Mouse (Mus musculus): Measurements from ENCODE around the gene Actl10. TPM values are rescaled to one million over a fixed set of nuclear protein-coding genes. Genes with fewer than 3 reads are reported as not detected.

Gene Actl10
- polyA plus RNA-seq, 1 experiment from 2014 or later = 0.59 TPM

DNA sequence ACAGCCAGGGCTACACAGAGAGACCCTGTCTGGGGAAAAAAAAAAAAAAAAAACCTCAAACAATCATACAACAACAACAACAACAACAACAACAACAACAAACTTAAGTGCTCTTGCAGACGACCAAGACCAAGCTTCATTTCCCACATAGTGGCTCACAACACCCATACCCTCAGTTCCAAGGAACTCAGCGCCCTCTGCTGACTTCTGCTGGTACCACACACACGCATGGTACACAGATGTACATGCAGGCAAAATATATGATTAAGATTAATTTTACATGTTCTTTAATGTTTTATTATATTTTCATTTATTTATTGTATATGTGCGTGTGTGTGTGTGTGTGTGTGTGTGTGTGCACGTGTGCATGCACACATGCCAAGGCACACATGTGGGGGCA, 34.8 kb downstream of the Actl10 start:
- H3K27ac ChIP-seq (replicated peaks) = no peak overlapping the region
- H3K4me2 ChIP-seq (replicated peaks) = no peak overlapping the region
- H3K9ac ChIP-seq (replicated peaks) = no peak overlapping the region
- no peak overlapping the region for H3K4me3 ChIP-seq
- peaks cover 32% of the 10 kb centered on the region for H3K4me1 ChIP-seq
- no peaks in the 10 kb centered on the region for H3K27me3 ChIP-seq
- H3K36me3 ChIP-seq = no peaks in the 10 kb centered on the region
- no peak for ATAC-seq (replicated peaks)
- WGBS = 80% methylated on average over 5 of the region's 5 CpGs
- H3K9me3 ChIP-seq = no peaks in the 10 kb centered on the region

DNA sequence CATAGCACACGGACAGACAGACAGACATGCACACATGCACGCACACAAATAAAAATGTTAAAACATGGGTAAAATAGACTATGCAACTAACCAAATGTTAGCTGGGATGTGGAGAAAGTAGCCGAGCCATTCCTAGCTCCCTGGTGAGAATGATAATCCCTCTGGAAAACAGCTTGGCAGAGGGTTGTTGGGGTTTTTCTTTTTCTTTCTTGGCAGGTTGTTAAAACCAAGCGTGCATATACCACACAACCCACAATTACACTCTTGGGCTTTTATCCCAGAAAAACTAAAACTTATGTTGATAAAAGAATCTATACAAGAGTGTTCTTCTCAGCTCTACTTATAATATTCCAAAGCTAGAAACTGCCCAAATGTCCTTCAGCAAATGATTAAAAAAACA, 37.5 kb downstream of the Actl10 start:
- no peaks in the 10 kb centered on the region for H3K9me3 ChIP-seq
- H3K36me3 ChIP-seq = no peaks in the 10 kb centered on the region
- no peak for ATAC-seq (replicated peaks)
- peaks cover 19% of the 10 kb centered on the region for H3K4me1 ChIP-seq
- no peak overlapping the region for H3K4me2 ChIP-seq (replicated peaks)
- no peak overlapping the region for H3K4me3 ChIP-seq
- 56% methylated on average over 4 of the region's 4 CpGs for WGBS
- no peaks in the 10 kb centered on the region for H3K27me3 ChIP-seq
- no peak overlapping the region for H3K9ac ChIP-seq (replicated peaks)
- H3K27ac ChIP-seq (replicated peaks) = no peak overlapping the region; the same call in 1 of the 2 replicates

DNA sequence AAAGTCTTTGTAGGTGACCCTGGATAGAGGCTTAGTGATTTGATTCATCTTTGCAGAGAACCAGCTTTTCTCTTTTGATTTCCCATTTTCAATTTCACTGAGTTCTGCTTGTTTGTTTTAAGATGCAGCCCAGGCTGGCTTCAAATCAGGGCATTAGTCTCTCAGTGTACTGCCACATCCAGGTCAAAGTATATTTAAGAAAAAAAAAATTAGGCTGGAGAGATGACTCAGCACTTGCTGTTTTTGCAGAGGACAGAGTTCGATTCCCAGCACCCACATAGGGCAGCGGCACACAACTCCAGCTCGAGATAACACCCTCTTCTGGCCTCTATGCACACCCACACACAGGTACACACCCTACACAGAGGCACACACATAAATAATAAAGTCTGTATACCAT, 39.7 kb downstream of the Actl10 start:
- Histone ChIP-seq H3K36me3 (no peaks in the 10 kb centered on the region), H3K9ac (replicated peaks) (no peak overlapping the region), H3K9me3 (no peaks in the 10 kb centered on the region), H3K4me2 (replicated peaks) (no peak overlapping the region), H3K27ac (replicated peaks) (no peak overlapping the region), H3K27me3 (no peaks in the 10 kb centered on the region), H3K4me3 (no peak overlapping the region), H3K4me1 (no peaks in the 10 kb centered on the region)
- no peak for ATAC-seq (replicated peaks)
- WGBS = 86% methylated on average over 3 of the region's 3 CpGs

DNA sequence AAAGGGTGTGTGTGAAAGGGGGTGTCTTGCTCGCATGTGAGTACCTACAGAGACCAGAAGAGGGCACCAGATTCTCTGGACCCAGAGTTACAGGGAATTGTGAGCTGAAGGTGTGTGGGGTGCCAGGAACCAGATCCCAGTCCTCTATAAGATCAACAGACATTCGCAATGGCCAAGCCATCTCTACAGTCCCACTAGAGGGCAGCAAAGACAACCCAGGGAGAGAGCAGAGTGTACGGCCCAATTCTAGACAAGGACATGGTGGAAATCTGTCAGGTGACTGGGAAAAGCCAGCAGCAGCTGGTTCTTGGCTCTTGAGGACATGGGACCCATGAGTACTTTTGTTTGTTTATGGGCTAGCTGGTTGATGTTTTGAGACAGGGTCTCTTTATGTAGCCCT, 41.4 kb downstream of the Actl10 start:
- Histone ChIP-seq H3K4me1 (no peaks in the 10 kb centered on the region), H3K4me2 (replicated peaks) (no peak overlapping the region), H3K4me3 (no peak overlapping the region), H3K27ac (replicated peaks) (no peak overlapping the region), H3K9me3 (no peaks in the 10 kb centered on the region), H3K9ac (replicated peaks) (no peak overlapping the region), H3K27me3 (no peaks in the 10 kb centered on the region), H3K36me3 (no peaks in the 10 kb centered on the region)
- 69% methylated on average over 3 of the region's 3 CpGs for WGBS
- no peak for ATAC-seq (replicated peaks)

DNA sequence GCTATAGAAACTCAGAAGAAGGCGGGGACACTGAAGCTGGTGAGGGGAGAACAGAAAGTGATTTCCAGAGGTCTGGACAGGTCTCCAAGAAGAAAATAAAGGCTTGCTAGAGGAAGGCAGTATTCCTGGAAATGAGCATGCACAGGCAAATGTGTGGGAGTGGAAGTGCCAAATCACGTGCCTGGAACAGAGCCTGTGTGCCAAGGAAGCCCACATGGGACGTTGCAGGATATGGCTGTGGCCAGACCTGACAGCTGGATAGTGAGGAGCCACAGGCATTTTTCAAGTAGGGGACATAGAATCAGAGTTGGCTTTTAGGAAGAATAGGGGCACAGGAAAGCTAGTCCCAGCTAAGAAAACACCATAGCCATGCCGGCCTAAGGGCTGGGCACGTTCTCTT, 44.2 kb downstream of the Actl10 start:
- Histone ChIP-seq H3K27ac (replicated peaks) (no peak overlapping the region), H3K4me1 (no peaks in the 10 kb centered on the region)
- 79% methylated on average over 5 of the region's 5 CpGs for WGBS

DNA sequence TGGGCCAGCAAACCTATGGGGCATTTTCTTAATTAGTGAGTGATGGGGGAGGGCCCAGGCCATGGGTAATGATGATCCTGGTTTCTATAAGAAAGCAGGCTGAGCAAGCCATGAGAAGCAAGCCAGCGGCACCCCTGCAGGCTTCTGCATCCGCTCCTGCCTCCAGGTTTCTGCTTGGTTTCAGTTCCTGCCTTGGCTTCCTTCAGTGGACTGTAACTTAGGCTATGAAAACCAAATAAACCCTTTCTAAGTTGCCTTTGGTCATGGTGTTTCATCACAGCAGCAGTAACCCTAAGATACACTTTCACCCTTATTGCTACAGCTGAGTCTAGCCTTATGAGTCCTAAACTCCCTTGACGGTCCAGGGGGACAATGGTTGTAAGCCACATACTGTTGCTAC, 45.8 kb downstream of the Actl10 start:
- ATAC-seq (replicated peaks) = no peak
- Histone ChIP-seq H3K9ac (replicated peaks) (no peak overlapping the region), H3K4me1 (no peaks in the 10 kb centered on the region), H3K36me3 (no peaks in the 10 kb centered on the region), H3K9me3 (no peaks in the 10 kb centered on the region), H3K4me2 (replicated peaks) (no peak overlapping the region), H3K4me3 (no peak overlapping the region), H3K27me3 (no peaks in the 10 kb centered on the region), H3K27ac (replicated peaks) (no peak overlapping the region)
- 78% methylated on average over 3 of the region's 3 CpGs for WGBS

More for the DNA sequence above, 44.2 kb downstream of the Actl10 start:
- Histone ChIP-seq H3K4me3 (no peak overlapping the region), H3K4me2 (replicated peaks) (no peak overlapping the region), H3K9me3 (no peaks in the 10 kb centered on the region), H3K36me3 (no peaks in the 10 kb centered on the region), H3K27me3 (no peaks in the 10 kb centered on the region), H3K9ac (replicated peaks) (no peak overlapping the region)
- no peak for ATAC-seq (replicated peaks)

DNA sequence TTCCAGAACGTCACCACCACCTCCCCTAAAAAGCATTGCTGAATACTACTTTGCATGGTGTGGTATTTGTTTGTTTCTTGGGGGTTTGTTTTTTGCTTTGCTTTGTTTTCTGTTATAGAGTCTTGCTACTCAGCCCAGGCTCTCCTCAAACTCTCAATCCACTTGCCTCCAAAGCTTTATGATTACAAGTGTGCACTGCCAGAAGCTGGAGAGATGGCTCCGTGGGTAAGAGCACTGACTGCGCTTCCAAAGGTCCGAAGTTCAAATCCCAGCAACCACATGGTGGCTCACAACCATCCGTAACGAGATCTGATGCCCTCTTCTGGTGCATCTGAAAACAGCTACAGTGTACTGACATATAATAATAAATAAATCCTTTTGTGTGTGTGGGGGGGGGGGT, 49.0 kb downstream of the Actl10 start:
- Histone ChIP-seq H3K36me3 (no peaks in the 10 kb centered on the region), H3K27me3 (no peaks in the 10 kb centered on the region), H3K4me3 (no peak overlapping the region), H3K9me3 (no peaks in the 10 kb centered on the region), H3K27ac (replicated peaks) (no peak overlapping the region), H3K4me1 (peaks cover 14% of the 10 kb centered on the region), H3K9ac (replicated peaks) (no peak overlapping the region), H3K4me2 (replicated peaks) (no peak overlapping the region)
- 71% methylated on average over 6 of the region's 6 CpGs for WGBS
- no peak for ATAC-seq (replicated peaks)

DNA sequence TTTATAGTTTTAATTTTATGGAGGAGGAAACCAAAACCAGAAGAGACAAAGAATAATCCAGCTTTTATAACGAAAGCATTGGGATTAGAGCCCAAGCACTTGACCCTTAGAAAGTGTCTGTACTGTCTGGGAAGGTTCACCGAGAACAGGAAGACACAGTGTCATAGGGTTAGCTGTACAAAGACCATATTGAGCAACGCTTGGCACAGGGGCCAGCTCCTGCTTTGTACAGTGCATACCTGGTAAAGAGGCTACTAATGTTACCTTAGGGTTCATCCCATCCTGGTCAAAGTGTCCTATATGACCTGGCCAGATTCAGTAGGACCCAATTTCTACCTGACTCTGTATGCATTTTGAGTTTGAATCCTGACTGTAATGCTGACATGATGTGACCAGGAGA, 49.7 kb downstream of the Actl10 start:
- whole genome bisulfite sequencing = 72% methylated on average over 3 of the region's 3 CpGs
- no peaks in the 10 kb centered on the region for H3K36me3 ChIP-seq
- H3K27ac ChIP-seq (replicated peaks) = no peak overlapping the region
- H3K4me3 ChIP-seq = no peak overlapping the region
- H3K27me3 ChIP-seq = no peaks in the 10 kb centered on the region
- no peak for ATAC-seq (replicated peaks)
- H3K4me2 ChIP-seq (replicated peaks) = no peak overlapping the region
- H3K4me1 ChIP-seq = peaks cover 14% of the 10 kb centered on the region
- no peak overlapping the region for H3K9ac ChIP-seq (replicated peaks)
- no peaks in the 10 kb centered on the region for H3K9me3 ChIP-seq

Other genes starting within 250 kb of the Actl10 start
- gene Bpifb9b, start 244.5 kb upstream of the Actl10 start, polyA plus RNA-seq (2015; fragmentation: Nextera tagmentation; extraction: Ambion mirVana) = not detected in 2 replicates
- 15.3 and 18.2 TPM in 2 replicates for gene Cdk5rap1, start 178.8 kb upstream of the Actl10 start, polyA plus RNA-seq (2015; fragmentation: Nextera tagmentation; extraction: Ambion mirVana)
- 9.2 and 11.1 TPM in 2 replicates for gene Snta1, start 143.7 kb upstream of the Actl10 start, polyA plus RNA-seq (2015; fragmentation: Nextera tagmentation; extraction: Ambion mirVana)
- 78.0 and 82.3 TPM in 2 replicates for gene Cbfa2t2, start 115.3 kb upstream of the Actl10 start, polyA plus RNA-seq (2015; fragmentation: Nextera tagmentation; extraction: Ambion mirVana)
- 1.9 and 2.6 TPM in 2 replicates for gene 1700003F12Rik, start 4.7 kb upstream of the Actl10 start, polyA plus RNA-seq (2015; fragmentation: Nextera tagmentation; extraction: Ambion mirVana)
- gene Necab3, start 7.1 kb downstream of the Actl10 start, polyA plus RNA-seq (2015; fragmentation: Nextera tagmentation; extraction: Ambion mirVana) = 22.2 and 27.8 TPM in 2 replicates
- 14.1 and 15.8 TPM in 2 replicates for gene E2f1, start 18.1 kb downstream of the Actl10 start, polyA plus RNA-seq (2015; fragmentation: Nextera tagmentation; extraction: Ambion mirVana)
- gene Pxmp4, start 51.9 kb downstream of the Actl10 start, polyA plus RNA-seq (2015; fragmentation: Nextera tagmentation; extraction: Ambion mirVana) = 13.4 and 14.1 TPM in 2 replicates
- gene Zfp341, start 61.5 kb downstream of the Actl10 start, polyA plus RNA-seq (2015; fragmentation: Nextera tagmentation; extraction: Ambion mirVana) = 2.7 and 3.6 TPM in 2 replicates
- 0.45 and 0.89 TPM in 2 replicates for gene 4930519P11Rik, start 61.7 kb downstream of the Actl10 start, polyA plus RNA-seq (2015; fragmentation: Nextera tagmentation; extraction: Ambion mirVana)
- gene Chmp4b, start 99.9 kb downstream of the Actl10 start, polyA plus RNA-seq (2015; fragmentation: Nextera tagmentation; extraction: Ambion mirVana) = 23.9 and 25.0 TPM in 2 replicates
- gene Gm14214, start 218.3 kb downstream of the Actl10 start, polyA plus RNA-seq (2015; fragmentation: Nextera tagmentation; extraction: Ambion mirVana) = not detected in 2 replicates
- gene Raly, start 239.3 kb downstream of the Actl10 start, polyA plus RNA-seq (2015; fragmentation: Nextera tagmentation; extraction: Ambion mirVana) = 37.1 and 38.2 TPM in 2 replicates
- 0.50 and 0.55 TPM in 2 replicates for gene a, start 239.6 kb downstream of the Actl10 start, polyA plus RNA-seq (2015; fragmentation: Nextera tagmentation; extraction: Ambion mirVana)